Mouse (Mus musculus): ENCODE measurements around the gene Aqp2.

Gene Aqp2

DNA sequence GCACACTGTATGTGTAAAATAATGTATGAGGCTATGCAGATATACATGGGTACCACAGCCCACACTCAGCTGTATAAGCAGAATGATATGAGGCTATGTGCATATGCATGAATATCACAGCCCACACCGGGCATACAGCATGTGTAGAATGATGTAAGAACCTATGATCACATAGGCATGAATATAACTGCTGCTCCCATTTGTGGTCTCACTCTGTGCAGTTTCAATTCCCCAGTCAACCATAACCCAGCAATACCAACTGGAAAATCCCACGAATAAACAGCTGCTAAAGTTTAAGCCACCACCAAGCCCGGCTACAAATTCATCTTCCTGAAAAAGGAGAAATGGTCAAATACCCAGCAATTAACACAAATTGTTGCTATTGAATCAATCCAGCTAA, 39.7 kb downstream of the Aqp2 start:
- in situ Hi-C loops (cut with MboI, MseI) = no loop called here

DNA sequence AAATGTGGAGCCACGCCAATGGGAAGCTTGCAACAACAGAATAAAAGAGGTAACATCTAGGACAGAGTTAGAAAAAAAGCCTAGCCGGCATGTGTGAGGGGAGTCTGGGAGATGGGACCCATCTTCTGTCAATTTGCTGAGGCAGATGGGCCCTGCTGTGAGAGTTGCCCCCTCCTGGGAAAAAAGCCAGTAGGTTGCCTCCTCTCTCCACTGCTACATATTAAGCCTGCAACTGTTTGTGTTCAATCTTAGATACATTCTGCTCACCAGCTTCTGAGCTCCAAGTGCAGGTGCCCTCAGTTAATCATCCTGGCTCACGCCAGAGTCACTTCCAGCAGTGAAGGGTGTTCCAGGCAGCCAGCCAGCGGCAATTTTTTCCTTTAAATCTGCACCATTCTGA, 41.0 kb downstream of the Aqp2 start:
- in situ Hi-C loops (cut with MboI, MseI) = loop anchor here (5.0 kb wide), 1 partner anchor 372 kb away; no protein-coding TSS in a partner anchor

DNA sequence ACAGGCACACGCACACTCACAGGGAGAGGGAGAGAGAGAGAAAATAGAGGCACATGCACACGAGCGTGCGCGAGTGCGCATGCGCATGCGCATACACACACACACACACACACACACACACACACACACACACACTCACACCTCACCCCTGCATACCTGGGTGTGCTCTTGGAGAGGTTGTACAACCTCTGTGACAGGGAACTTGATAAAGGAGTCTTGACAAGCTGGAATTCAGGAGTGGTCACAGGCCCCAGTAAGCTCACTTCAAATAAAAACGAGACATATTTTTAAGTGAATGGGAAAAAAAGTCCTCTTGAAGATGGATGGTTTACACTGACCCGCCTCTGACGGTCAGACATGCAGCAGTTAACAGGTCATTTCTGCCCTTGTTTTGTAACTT, 43.2 kb downstream of the Aqp2 start:
- in situ Hi-C loops (cut with MboI, MseI) = loop anchor here (5.0 kb wide), 1 partner anchor 370 kb away; no protein-coding TSS in a partner anchor

DNA sequence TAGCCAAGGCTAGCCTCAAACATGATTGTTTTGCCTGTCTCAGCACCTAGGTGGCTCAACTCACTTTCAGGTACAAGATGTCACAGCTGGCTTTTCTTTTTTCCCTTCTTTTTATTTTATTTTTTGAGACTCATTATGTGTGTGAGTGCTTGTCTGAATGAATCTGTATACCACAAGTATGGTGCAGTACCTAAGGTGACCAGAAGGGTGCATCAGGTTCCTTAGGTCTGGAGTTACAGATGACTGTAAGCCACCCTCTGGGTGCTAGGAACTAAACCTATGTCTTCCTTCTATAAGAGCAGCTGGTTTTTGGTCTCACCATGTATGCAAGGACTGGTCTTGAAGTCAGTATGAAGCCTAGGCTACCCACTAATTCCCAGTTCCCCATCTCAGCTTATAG, 52.8 kb downstream of the Aqp2 start:
- in situ Hi-C loops (cut with MboI, MseI) = no loop called here
